Mouse (Mus musculus) testis, postnatal 10 days (tissue): ENCODE measurements around the gene Tpst2.

Experiments
- DNase-seq: peaks from one replicate; pipeline ENCODE4 v3.0.0; 2021; ENCODE audit warnings: low spot score

Tpst2 gene

DNA sequence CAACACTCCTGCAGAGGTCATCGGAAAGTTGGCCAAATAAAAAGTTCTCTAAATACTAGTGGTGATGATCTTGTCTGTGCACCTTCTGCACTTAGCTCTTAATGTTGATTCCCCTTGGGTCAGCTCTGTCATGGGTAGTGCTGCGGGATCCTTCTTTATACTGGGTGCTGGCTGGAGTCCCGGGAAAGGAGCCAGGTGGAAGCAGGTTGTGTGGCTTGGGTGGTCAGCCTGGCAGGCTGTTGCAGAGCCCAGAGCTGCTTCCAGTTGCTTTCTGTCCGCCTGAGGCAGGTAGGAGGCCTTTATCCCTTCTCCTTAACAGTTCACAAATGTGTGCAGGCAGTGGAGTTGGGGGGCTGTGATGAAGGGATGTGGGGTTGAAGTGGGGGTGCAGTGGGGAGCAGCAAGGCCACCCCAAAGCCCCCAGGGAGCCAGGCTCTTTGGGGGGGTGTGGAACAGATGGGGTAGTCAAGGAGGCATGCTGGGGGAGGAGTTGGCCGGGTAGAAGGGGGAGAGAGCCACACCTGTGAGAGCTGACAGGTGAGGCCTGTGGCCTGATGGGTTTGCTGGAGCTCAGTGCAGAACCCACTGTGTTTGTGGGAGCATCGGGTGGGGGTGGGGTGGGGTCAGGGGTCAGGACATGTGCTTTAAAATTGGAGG, 5.8 kb downstream of the Tpst2 start:
- DNase-seq, result no peak

DNA sequence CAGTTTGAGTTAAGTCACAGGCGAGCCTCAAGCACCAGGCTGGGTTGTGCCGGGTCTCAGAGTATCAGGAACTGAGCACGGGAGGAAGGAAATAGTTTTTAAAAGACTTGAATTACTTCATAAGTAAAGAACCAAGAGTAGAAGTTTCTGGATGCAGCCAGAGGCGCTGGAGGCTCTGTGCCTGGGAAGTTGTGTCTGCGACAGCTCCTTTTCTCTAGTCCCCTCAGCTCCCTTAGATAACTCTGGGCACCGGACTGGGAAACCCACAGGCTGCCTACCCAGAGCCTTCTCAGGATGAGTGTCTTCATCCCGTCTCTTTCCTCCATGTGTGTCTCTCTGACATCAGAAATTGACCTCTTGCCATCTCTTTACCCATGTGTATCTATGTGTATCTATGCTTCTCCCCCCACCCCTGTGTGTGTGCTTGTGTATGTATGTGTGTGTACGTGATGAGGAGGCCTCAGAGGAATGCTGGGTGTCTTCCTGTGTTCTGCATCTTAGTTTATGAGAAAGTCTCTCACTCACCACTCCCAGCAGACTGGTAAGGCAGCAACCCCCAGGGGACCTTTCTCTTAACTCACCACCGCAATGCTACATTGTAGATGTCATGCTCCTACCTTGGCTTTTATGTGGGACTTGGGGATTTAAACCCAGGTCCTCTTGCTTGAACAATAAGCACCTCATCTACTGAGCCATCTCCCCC, 6.4 kb downstream of the Tpst2 start:
- DNase-seq, result no peak

DNA sequence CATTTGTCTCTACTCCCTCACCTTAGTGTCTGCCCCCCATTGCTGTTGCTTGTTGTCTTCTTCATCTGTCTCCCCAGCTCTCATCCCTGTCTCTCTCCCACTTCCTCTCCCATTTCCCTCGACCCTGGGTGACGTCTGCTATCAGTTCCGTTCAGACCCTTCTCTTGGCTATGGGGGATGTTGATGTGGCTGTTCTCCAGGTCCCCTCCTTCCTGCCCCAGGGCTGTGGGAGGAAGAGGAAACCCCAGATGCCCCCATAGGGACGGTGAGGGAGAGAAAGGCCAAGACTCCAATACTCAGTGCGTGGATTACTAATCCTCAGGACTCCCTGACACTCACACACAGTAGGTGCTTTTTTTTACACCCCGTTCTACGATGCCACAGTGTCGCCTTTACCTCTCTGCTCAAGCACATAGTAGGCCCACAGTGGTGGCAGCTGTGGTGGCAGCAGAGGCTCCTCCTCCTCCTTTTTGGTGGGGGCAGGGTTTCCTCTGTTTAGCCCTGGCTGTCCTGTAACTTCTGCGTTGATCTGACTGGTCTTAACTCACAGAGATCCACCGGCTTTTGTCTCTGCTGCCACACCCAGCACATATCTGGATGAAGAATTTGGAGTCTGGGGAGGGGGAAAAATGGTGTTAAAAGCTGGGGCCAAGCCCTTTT, 7.2 kb downstream of the Tpst2 start:
- DNase-seq, result no peak

DNA sequence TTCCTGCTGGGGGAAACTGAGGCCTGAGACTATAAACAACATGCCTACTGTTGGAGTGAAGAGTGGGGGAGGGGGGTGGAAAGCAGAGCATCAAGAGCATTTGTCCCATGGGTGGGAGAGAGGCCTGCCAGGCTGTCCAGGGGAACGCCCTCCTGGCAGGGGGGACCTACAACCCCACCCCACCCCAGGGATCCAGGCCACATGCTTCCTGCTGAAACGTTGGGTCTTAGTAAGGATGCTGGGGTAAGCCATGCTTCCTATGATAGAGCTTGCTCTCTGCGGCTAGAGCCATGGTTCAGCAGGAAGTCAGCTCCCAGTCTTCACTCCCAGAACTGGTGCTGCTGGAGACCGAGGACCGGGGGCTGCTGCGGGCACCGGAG, 7.7 kb downstream of the Tpst2 start:
- no peak for DNase-seq

DNA sequence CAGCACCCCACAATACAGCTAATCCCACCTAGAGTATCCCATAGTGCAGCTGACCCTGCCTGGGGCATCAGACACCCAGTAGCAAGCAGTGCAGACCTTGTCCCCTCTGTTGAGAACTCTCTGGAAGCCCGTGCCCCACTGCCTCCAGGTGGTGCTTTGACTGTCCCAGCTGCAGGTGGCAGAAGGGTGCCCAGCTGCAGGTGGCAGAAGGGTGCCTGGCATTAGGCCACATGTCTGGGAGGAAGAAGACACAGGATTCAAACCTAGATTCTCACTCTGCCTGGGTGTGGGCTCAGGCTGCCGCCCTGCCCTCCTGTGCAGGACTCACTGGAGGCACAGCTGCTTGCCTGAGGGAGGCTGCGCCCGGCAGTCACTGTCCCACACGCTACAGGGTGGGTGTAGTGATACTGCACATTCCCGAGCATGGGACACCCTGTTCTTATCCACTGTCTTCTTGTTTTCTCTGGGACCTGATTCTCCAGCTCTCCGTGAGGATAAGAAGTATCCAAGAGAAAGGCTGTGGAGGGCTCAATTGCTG, 9.1 kb downstream of the Tpst2 start:
- no peak for DNase-seq

DNA sequence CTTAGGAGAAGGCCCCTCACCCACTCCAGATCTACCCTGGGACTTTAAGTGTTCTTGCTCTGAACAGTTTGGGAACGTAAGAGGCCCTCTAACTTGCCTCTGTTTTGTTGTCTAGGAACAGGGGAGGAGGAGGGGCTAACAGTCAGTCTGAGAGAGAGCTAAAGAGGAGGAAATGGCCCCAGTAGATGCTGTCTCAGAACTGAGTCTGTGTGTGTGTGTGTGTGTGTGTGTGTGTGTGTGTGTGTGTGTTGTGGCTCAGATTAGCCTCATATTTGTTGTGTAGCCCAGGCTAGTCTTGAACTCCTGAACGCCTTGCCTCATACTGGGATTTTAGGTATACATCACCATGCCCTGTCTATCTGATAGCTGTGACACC, 10.1 kb downstream of the Tpst2 start:
- no peak for DNase-seq

DNA sequence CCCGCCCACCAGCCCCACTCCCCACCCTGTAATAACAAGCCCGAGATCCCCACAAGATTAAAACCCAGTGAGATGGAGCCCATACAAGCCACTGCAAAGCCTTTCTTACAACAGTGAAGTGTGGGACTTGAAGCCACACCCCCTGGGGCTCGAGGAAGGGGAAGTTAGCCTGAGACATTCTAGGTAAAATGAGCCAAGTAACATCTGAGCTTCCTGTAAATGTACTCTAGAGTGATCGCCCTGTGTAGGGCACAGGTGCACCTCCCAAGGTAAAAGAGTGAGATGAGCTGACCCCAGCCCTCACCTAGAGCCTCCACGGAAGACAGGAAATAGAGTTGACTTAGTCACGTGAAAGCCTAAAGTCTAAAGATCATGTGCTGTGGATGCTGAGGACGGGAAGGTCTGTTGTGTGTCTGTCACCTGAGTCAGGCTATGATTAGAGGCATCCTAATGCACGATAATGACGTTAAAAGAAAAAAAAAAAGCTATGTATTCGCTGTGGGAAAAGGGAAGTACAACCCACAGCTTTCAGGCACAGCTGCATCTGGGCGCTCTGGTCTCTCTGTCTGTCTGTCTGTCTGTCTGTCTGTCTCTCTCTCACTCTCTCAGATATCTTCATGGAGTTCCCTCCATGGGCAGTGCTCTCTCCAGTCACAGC, 10.6 kb downstream of the Tpst2 start:
- DNase-seq, result no peak

DNA sequence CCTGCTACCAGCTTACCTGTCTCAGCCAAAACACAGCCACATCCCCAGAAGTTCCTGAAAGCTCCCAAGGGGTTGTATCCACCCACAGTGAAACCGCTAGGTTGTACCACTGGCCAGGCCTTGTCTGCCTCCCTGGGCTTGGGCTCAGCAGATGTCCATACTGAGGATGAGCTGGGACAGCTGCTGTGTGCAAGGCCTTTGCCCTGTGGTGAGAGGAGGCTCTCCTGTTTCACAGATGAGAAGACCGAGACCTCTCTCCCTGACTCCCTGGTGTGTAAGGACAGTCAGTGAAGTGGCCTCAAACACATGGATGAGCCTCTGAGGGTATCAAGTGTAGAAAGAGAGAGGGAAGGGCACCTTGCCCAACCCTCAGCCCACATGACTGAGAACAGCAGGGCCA, 11.2 kb downstream of the Tpst2 start:
- DNase-seq, result no peak

DNA sequence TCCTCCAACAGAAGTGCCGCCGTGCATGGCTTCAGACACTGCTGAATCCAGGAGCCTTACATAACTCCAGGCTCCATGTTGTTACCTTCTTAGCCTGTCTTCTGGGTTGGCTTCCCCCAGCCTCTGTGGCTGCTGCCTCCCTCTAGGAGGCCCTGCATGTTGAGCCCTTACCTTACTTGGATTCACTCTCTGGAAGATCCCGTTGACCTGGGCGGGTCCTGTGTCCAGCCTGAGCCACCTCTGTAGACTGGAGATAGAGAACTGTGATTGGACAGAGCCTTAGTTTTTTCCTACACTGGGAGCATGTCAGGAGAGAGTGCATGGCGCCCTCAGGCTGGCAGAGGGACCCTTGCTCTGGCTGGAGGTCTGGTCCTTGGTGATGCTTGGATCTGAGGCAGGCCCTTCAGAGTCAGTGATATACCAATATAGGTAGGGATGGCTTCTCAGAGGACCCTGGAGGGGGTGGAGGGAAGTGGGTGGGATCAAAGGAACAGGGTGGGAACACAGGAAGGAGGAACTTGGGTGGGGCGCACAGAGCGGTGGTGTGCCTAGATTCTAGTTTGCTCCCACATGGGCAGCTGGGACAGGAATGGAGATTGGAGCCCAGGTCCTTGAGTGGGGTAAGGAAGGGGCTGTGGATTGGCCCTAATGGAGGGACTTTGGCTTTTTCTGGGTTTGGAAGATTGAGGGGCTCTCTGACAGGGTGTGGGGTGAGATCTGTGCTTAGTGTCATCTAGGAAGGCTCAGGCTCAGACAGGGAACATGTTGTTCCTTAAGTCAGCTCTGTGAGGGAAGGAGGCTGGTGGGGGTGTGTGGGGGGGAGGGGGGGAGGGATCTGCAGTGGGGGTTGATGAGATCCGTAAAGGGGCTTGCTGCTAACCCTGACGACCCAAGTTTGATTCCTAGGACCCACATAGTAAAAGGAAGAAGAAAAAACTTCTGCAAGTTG, 12.0 kb downstream of the Tpst2 start:
- DNase-seq, result no peak

DNA sequence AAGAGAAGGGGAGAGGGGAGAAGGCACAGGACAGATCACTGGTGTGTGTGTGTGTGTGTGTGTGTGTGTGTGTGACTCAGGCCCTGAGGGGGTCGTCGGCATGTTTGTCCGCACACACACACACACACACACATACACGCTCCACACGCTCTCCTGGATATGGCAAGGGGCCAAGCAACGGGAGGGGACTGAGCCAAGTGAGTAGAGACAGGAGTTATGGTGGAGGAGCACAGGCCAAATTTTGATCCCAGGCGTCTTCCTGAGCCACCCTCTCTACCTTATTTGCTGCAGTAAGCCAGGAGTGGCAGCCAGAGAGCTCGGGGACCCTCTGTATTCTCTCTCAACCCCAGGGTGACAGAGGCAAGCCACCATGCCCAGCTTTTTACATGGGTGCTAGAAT, 12.7 kb downstream of the Tpst2 start:
- DNase-seq, result no peak

DNA sequence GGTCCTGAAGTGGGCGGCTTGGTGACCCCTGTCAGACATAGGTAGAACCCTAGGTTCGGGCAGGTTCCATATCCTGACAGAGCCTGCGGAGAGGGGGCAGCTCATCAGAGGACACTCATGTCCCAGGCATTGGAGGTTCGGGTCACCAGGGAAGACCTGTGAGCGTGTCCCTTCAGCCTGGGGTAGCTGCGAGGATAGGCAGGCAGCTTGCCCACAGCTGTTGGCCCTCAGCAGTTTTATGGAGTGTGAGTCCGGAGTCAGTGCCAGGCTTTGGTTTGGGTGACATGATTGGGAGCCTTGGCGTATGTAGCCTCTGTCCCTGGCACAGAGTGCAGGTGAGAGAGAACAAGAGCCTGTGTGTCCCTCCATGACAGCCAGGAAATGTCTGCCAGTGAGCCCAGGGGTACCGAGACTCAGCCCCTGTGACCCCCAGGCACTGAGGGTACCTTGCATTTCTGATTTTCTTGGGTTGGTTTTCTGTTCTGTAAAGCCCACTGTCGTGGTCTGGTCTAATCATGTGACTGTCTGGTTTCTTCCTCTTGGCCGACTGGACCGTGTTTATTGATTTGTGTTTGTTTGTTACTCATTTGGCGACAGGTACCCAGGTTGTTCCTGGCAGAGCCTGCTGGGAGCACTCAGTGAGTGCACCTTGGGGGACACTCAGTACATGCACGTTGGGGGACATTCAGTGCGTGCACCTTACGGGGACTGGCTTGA, 13.5 kb downstream of the Tpst2 start:
- DNase-seq, result no peak

DNA sequence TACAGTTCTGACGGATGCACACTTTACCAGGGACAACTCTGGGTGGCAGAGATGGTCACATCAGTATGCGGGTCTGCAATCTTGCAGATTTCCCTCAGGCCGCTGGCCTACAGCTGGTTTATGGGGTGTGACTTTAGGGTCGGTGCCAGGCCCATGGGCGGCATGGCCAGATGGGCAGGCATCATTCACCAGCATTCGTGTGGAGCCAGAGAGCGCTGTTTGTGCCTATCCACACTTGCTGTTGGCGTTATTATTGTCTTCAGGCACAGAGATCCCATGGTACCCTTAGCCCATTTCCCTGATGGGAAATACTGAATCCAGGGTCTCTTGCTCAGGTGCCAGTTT, 14.0 kb downstream of the Tpst2 start:
- no peak for DNase-seq

DNA sequence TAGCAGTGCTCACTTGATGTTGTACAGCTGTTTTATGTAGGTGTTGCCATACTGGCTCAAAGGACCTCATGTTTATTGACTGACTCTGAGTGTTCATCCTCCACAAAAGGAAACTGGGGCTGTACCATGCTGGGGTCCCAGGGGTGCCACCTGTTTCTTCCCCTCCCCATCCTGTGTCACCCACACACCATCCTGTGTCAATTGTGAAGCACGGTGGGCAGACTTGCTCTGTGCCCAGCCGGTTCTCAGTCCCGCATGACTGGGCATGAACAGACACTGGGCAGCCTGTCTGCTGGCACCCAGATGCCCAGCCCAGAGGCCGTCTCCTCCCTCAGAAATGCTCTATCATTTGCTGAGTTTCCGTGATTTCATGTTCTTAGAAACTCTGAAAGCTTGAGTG, 15.4 kb downstream of the Tpst2 start:
- no peak for DNase-seq

DNA sequence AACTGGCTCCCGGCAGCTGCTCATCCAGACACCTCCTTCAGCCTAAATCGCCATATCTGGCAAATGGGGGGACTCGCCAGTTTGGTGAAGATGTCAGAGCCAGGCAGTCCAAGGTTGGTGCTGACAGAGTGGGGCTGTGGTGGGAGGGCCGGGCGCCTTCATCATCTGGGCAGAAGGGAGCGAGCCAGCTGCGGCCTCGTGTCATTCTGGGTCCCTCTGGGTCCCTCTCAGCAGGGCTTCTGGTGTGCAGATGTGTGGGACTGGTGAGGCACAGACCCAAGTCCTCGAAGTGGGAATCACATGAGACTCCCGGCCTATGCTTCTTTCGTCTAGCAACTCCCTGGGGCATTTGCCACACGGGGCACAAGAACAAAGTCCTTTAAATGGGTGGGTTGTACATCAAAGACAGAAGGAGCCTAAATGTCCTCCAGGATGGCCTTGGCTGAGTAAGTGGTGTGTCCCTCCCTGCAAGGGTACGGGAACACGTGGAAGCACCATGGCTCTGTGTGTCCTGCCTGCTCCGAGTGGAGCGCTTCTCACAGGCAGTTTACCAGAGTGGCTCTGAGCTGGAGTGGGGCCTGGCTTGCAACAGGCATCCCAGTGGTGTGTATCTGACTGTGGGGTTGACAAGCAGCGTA, 16.0 kb downstream of the Tpst2 start:
- no peak for DNase-seq

DNA sequence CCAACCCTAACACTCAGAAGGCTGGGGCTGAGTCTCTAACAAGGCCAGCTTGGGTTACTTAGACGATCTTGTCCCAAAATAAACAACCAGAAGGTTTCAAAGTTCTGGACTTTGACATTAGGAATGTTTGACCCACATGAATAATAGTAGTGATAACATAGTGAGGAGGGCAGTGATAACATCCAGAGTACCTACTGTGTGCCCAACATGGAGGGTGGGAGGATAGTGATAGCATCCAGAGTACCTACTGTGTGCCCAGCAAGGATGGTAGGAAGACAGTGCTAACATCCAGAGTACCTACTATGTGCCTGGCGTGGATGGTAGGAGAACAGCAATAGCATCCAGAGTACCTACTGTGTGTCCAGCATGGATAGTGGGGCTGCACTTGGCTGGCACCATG, 17.3 kb downstream of the Tpst2 start:
- no peak for DNase-seq

DNA sequence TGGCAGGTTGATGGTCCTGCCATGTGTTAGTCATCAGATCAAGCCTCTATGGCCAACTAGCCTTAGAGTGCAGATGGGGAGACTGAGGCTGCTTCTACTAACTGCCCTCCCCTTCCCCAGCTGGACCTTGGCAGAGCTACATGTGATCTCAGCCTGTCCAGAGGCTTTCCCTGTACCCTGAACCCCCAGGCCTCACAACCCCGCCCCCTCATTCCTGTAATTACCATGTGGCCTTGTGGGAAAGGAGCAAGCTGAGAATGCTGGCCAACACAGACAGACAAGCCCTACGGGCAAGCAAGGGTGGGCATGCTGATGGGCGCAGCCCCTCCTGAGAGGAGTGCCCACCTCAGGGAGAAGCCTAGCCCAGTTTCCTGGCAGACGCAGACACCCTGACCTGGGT, 18.2 kb downstream of the Tpst2 start:
- no peak for DNase-seq

DNA sequence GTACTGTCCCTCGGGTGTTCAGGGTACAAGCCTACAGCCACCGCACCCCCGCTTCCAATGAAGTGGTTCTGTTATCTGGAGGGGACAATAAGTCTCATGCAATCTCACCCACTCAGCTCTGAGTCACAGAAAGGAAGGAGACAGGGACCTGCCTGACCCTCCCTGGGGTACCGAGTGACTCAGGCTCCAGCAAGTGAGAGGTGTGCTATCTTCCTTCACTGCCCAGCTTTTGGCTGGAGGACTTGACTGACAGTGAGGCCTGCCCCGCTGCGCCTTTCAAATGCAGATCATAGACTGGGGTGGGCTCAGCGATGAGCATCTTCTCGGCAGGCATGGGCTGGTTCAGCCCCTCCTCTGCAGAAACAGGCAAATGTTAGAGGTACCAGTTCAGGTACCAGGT, 18.7 kb downstream of the Tpst2 start:
- DNase-seq, result no peak

DNA sequence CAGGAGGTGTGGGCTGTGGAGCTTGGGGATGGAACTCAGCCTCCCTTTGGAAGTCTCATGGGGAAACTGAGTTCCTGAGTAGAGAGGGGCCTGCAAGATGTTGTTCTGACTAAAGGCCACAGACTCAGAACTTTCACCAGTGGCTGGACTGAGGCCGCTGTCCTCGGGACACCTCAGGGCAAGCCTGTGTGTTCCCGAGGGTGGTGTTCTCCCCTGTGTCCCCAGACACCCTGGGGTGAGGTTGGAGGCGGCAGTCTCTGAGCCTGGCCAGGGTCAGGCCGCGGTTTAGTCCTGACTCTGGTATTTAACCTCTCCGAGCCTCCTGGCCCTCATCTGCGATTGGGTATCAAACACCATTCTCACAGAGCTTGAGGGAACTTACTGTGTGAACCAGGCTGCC, 19.1 kb downstream of the Tpst2 start:
- no peak for DNase-seq

DNA sequence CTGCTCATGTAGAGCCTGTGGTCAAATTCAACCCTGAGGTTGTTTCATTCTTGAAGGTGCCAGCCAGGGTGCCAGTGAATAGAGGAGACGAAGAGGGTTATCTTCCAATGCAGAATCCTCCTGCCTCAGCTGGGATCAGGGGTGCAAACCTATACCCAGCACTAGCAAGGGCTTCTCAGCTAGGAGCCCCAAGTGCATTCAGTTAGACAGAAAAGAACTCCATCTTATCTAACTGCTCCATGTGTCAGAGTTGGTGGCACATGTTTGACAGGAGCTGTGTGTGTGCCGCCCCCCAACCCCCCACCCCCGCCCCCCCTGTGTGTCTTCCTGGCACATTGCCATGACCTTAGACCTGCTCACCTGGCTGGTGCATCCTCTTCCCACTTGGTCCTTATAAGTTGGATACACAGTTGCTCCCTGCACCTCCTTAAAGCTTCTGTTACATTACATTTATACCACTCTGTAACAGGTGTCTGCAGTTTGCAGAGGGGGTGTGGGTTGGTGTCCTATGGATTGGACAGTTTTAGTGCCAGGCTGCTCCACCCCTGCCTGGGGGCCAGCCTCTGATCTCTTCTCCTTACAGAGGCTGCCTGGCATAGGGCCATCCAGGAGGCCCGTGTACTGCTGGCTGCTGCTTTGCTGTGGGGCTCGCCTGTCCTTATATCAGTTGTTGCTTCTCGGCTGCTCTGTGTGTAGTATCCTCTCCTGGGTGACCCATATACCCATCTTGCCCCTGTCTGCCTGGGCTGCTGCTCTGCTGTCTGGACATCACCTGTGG, 20.1 kb downstream of the Tpst2 start:
- DNase-seq, result no peak

DNA sequence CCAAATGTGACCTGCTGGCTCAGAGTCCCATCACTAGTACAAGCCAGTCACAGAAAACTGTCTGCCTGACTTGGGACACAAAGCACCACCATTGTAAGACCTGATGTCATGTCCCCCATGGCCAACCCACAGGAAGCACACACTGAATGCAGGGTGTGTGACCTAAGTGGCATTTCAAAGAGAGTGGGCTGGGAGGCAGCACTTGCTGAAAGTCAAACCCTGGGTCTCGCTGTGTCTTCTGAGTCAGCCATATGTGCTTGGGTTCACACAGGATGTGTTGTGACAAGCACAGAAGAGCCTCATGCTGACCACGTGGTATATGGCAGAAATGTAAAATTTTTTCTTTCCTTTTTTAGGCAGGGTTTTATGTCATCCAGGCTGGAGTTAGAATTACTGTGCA, 20.8 kb downstream of the Tpst2 start:
- no peak for DNase-seq
